8 mouse cellular contexts compared by ENCODE assay signal in the genomic region with DNA sequence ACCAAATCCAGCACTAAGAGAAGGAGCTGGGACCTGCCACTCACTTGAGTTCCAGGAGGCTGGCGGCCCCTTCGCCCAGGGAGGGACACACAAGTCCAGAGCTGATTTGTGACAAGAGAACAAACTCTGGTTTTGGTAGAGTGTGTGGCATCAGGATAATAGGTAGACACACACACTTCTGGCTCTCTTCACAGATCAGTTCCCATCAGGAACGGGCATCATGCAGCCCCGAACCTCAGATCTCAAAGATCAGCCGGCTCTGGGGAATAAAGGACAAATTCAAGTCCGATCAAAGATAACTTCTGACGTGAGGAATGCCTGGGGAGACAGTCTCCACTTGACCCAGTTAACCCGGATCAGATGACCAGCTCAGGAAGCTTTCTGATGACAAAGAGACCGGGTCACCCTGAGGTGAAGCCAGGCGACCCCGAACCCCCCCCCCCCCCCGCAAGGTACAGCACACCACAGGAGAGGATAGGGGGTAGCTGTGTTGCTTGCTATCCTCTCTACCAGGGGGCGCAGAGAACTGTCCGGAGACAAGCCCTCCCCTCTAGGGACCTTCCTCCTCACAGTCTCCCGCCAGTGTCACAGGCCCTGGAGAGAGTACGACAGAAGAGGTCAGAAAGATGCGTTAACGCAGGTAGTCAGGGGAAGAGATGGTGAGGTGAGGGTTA. TPM values are rescaled to one million over a fixed set of nuclear protein-coding genes. Genes with fewer than 3 reads are reported as not detected.
DNase-seq lines count a peak whose midpoint lies in the region; ATAC-seq and TF ChIP-seq lines count a peak whose summit lies in the region.
"Had no signal": no experiment of that assay in that cellular context is flagged by ENCODE, and none has a peak within 500 bp of the region (broad histone marks: within the 10 kb centered on the region; RNA-seq: fewer than 3 reads in every experiment).

No protein-coding gene starts in this region.

- no peaks in the 10 kb centered on the region for H3K9me3 ChIP-seq in lung, postnatal 0 days (ENCODE audit: low read length)
- no peaks in the 10 kb centered on the region for H3K9me3 ChIP-seq in forebrain, embryonic 13.5 days (replicated peaks)
- H3K9me3 ChIP-seq in limb, embryonic 13.5 days = no peaks in the 10 kb centered on the region
- H3K9me3 ChIP-seq in stomach, embryonic 14.5 days (ENCODE audit: control insufficient read depth, low read depth, low read length) = no peaks in the 10 kb centered on the region

- H3K4me1 ChIP-seq in lung, postnatal 0 days (ENCODE audit: insufficient read depth, low read depth, low read length) = no peaks in the 10 kb centered on the region
- H3K4me1 ChIP-seq in forebrain, embryonic 13.5 days = peaks cover 62% of the 10 kb centered on the region
- H3K4me1 ChIP-seq in limb, embryonic 13.5 days = peaks cover 16% of the 10 kb centered on the region
- H3K4me1 ChIP-seq in stomach, embryonic 14.5 days (ENCODE audit: control insufficient read depth, insufficient read depth, low read length) = no peaks in the 10 kb centered on the region

- no peak overlapping the region for H3K9ac ChIP-seq in lung, postnatal 0 days (replicated peaks; ENCODE audit: low read depth)
- peak overlapping the region; percentile 82 for H3K9ac ChIP-seq in forebrain, embryonic 13.5 days
- H3K9ac ChIP-seq in limb, embryonic 13.5 days = peak overlapping the region; percentile 74
- H3K9ac ChIP-seq in stomach, embryonic 14.5 days (replicated peaks; ENCODE audit: low read depth, low read length) = no peak overlapping the region; the same call in 1 of the 2 replicates

- no peak overlapping the region for H3K27ac ChIP-seq in lung, postnatal 0 days (ENCODE audit: low read length)
- H3K27ac ChIP-seq in forebrain, embryonic 13.5 days = no peak overlapping the region
- H3K27ac ChIP-seq in limb, embryonic 13.5 days = no peak overlapping the region
- H3K27ac ChIP-seq in stomach, embryonic 14.5 days (ENCODE audit: low read length) = no peak overlapping the region

- H3K27me3 ChIP-seq in lung, postnatal 0 days (replicated peaks; ENCODE audit: insufficient read depth, low read length) = peaks cover 26% of the 10 kb centered on the region
- H3K27me3 ChIP-seq in forebrain, embryonic 13.5 days = no peaks in the 10 kb centered on the region
- peaks cover 29% of the 10 kb centered on the region for H3K27me3 ChIP-seq in limb, embryonic 13.5 days
- H3K27me3 ChIP-seq in stomach, embryonic 14.5 days (ENCODE audit: control insufficient read depth, insufficient read depth, low read length) = no peaks in the 10 kb centered on the region

- no peak for TF ChIP-seq EP300 in lung, postnatal 0 days (IDR thresholded peaks at IDR 0.05)

- TF ChIP-seq CTCF in lung, postnatal 0 days (IDR thresholded peaks at IDR 0.05) = no peak

- no peak for DNase-seq in lung, postnatal 0 days (ENCODE audit: low spot score)
- no peak for DNase-seq in lung, postnatal 25 days (ENCODE audit: low spot score)
- no peak for DNase-seq in layer of hippocampus, adult 18-20 months (ENCODE audit: low spot score in 2 of 2)
- DNase-seq in spleen, postnatal 10 days (ENCODE audit: low spot score in 2 of 2) = no peak

- no peaks in the 10 kb centered on the region for H3K36me3 ChIP-seq in lung, postnatal 0 days (ENCODE audit: insufficient read depth, low read length)
- peaks cover 30% of the 10 kb centered on the region for H3K36me3 ChIP-seq in forebrain, embryonic 13.5 days (ENCODE audit: poor library complexity, severe bottlenecking)
- H3K36me3 ChIP-seq in limb, embryonic 13.5 days = peaks cover 17% of the 10 kb centered on the region
- peaks cover 2% of the 10 kb centered on the region; the same call in 1 of the 2 replicates for H3K36me3 ChIP-seq in stomach, embryonic 14.5 days (ENCODE audit: control insufficient read depth, insufficient read depth, low read length)

- peak overlapping the region; percentile 71 for H3K4me2 ChIP-seq in lung, postnatal 0 days (replicated peaks; ENCODE audit: low read depth, low read length)
- peak overlapping the region; percentile 89 for H3K4me2 ChIP-seq in forebrain, embryonic 13.5 days
- H3K4me2 ChIP-seq in limb, embryonic 13.5 days (replicated peaks) = peak overlapping the region; percentile 79
- H3K4me2 ChIP-seq in stomach, embryonic 14.5 days (replicated peaks; ENCODE audit: low read depth, low read length) = peak overlapping the region; percentile 68

- peak overlapping the region; percentile 48; the same call in 1 of the 2 replicates for H3K4me3 ChIP-seq in lung, postnatal 0 days (ENCODE audit: low read depth, low read length)
- peak overlapping the region; percentile 70 for H3K4me3 ChIP-seq in forebrain, embryonic 13.5 days
- H3K4me3 ChIP-seq in limb, embryonic 13.5 days = peak overlapping the region; percentile 68
- peak overlapping the region; percentile 33 for H3K4me3 ChIP-seq in stomach, embryonic 14.5 days (ENCODE audit: low read depth, low read length)

- 13% methylated on average over 15 of the region's 18 CpGs for WGBS in lung, postnatal 0 days
- WGBS in forebrain, embryonic 13.5 days = 8% methylated on average over 18 of the region's 18 CpGs
- 12% methylated on average over 17 of the region's 18 CpGs for WGBS in limb, embryonic 13.5 days
- WGBS in stomach, embryonic 14.5 days = 12% methylated on average over 18 of the region's 18 CpGs

- no peak for ATAC-seq in lung, postnatal 0 days
- peak; percentile 44 for ATAC-seq in forebrain, embryonic 13.5 days
- ATAC-seq in limb, embryonic 13.5 days (ENCODE audit: low FRiP score, low read depth) = no peak
- ATAC-seq in stomach, embryonic 14.5 days (ENCODE audit: insufficient number of reproducible peaks, insufficient read depth, low FRiP score, low read depth) = peak; percentile 23; the same call in 1 of the 2 replicates

RNA-seq across cellular contexts. Expression of gene Asphd2, which starts 0.8 kb away (rescaled TPM):
- polyA plus RNA-seq in lung, postnatal 0 days (2015; fragmentation: Nextera tagmentation; extraction: Ambion mirVana) = 1.9 and 2.0 TPM in 2 replicates
- polyA plus RNA-seq in forebrain, embryonic 13.5 days (2015; fragmentation: Nextera tagmentation; extraction: Ambion mirVana) = 21.4 and 23.8 TPM in 2 replicates
- 19.1 and 23.7 TPM in 2 replicates for polyA plus RNA-seq in limb, embryonic 13.5 days (2015; fragmentation: Nextera tagmentation; extraction: Ambion mirVana)
- 6.4 and 7.5 TPM in 2 replicates for polyA plus RNA-seq in stomach, embryonic 14.5 days (2014; fragmentation: Nextera tagmentation; extraction: Ambion mirVana)
- total RNA-seq in layer of hippocampus, adult 18-20 months (2021) = 100 to 1,000 TPM; 212 to 229 TPM
- total RNA-seq: hematopoietic stem cell, adult 5-6 weeks had no signal

RNA-seq across cellular contexts. Expression of gene Gm6583, which starts 38.0 kb away (rescaled TPM):
- polyA plus RNA-seq in lung, postnatal 0 days (2015; fragmentation: Nextera tagmentation; extraction: Ambion mirVana) = 0.25 and 0.31 TPM in 2 replicates
- polyA plus RNA-seq in forebrain, embryonic 13.5 days (2015; fragmentation: Nextera tagmentation; extraction: Ambion mirVana) = 0.18 and 0.23 TPM in 2 replicates
- 0.18 and 0.24 TPM in 2 replicates for polyA plus RNA-seq in limb, embryonic 13.5 days (2015; fragmentation: Nextera tagmentation; extraction: Ambion mirVana)
- polyA plus RNA-seq in stomach, embryonic 14.5 days (2014; fragmentation: Nextera tagmentation; extraction: Ambion mirVana) = 0.32 and 0.42 TPM in 2 replicates
- total RNA-seq in layer of hippocampus, adult 18-20 months (2021) = not detected
- total RNA-seq: hematopoietic stem cell, adult 5-6 weeks had no signal

RNA-seq across cellular contexts. Expression of gene Hps4, which starts 51.0 kb away (rescaled TPM):
- 19.7 and 22.1 TPM in 2 replicates for polyA plus RNA-seq in lung, postnatal 0 days (2015; fragmentation: Nextera tagmentation; extraction: Ambion mirVana)
- polyA plus RNA-seq in forebrain, embryonic 13.5 days (2015; fragmentation: Nextera tagmentation; extraction: Ambion mirVana) = 28.9 and 33.0 TPM in 2 replicates
- polyA plus RNA-seq in limb, embryonic 13.5 days (2015; fragmentation: Nextera tagmentation; extraction: Ambion mirVana) = 42.5 and 43.6 TPM in 2 replicates
- 30.9 and 35.0 TPM in 2 replicates for polyA plus RNA-seq in stomach, embryonic 14.5 days (2014; fragmentation: Nextera tagmentation; extraction: Ambion mirVana)
- total RNA-seq in layer of hippocampus, adult 18-20 months (2021) = 10 to 100 TPM; 29.4 to 30.7 TPM

RNA-seq across cellular contexts. Expression of gene Srrd, which starts 51.0 kb away (rescaled TPM):
- polyA plus RNA-seq in lung, postnatal 0 days (2015; fragmentation: Nextera tagmentation; extraction: Ambion mirVana) = 21.3 and 21.9 TPM in 2 replicates
- 47.3 and 57.6 TPM in 2 replicates for polyA plus RNA-seq in forebrain, embryonic 13.5 days (2015; fragmentation: Nextera tagmentation; extraction: Ambion mirVana)
- 47.8 and 51.5 TPM in 2 replicates for polyA plus RNA-seq in limb, embryonic 13.5 days (2015; fragmentation: Nextera tagmentation; extraction: Ambion mirVana)
- 43.5 and 47.6 TPM in 2 replicates for polyA plus RNA-seq in stomach, embryonic 14.5 days (2014; fragmentation: Nextera tagmentation; extraction: Ambion mirVana)
- total RNA-seq in layer of hippocampus, adult 18-20 months (2021) = 10 to 100 TPM; 19.0 to 22.6 TPM

RNA-seq across cellular contexts. Expression of gene Gm6588, which starts 55.3 kb away (rescaled TPM):
- polyA plus RNA-seq in lung, postnatal 0 days (2015; fragmentation: Nextera tagmentation; extraction: Ambion mirVana) = not detected in 2 replicates
- polyA plus RNA-seq in forebrain, embryonic 13.5 days (2015; fragmentation: Nextera tagmentation; extraction: Ambion mirVana) = 0.68 and 1.1 TPM in 2 replicates
- polyA plus RNA-seq in limb, embryonic 13.5 days (2015; fragmentation: Nextera tagmentation; extraction: Ambion mirVana) = 0.08 TPM in 1 of 2 replicates, not detected in the other
- not detected in 2 replicates for polyA plus RNA-seq in stomach, embryonic 14.5 days (2014; fragmentation: Nextera tagmentation; extraction: Ambion mirVana)
- total RNA-seq in layer of hippocampus, adult 18-20 months (2021) = not detected
- total RNA-seq: hematopoietic stem cell, adult 5-6 weeks had no signal

Comparison
In these comparisons a context has a peak if more than half of its experiments do, and no peak if none do; other contexts are left out.
1. ATAC-seq: peak in forebrain, embryonic 13.5 days (single experiment) and stomach, embryonic 14.5 days (single experiment); none in lung, postnatal 0 days (single experiment) and limb, embryonic 13.5 days (single experiment).
2. H3K9ac ChIP-seq: peak in forebrain, embryonic 13.5 days (single experiment) and limb, embryonic 13.5 days (single experiment); none in lung, postnatal 0 days (single experiment) and stomach, embryonic 14.5 days (single experiment).
3. Peak in every context shown above with its lines, with median percentiles within 50 percentile points of each other: H3K4me2 ChIP-seq and H3K4me3 ChIP-seq.